Mouse (Mus musculus) midbrain, postnatal 0 days (tissue): ENCODE data around the gene Prkar2a. TPM values are rescaled to one million over a fixed set of nuclear protein-coding genes. Genes with fewer than 3 reads are reported as not detected.

Source experiments
- ATAC-seq: fragments of 200-750 bp; cut with Nextera tagmentation; 2 replicates; pipeline ENCODE4 v1.8.0; 2017; ENCODE audit warnings: moderate number of reproducible peaks, mild to moderate bottlenecking, moderate TSS enrichment, moderate library complexity; ENCODE audit not compliant: low FRiP score
- DNase-seq: peaks from one replicate; pipeline ENCODE4 v3.0.0-alpha.2; 2015; ENCODE audit warnings: low spot score
- H3K27ac ChIP-seq: fragments of 300-500 bp; sonication (generic); 2 replicates; pipeline ENCODE4 v1.5.1; 2014; ENCODE audit warnings: low read depth, mild to moderate bottlenecking, low read length, mixed read lengths
- H3K27me3 ChIP-seq: fragments of 300-500 bp; sonication (generic); 2 replicates; pipeline ENCODE4 v1.6.1; 2014; ENCODE audit warnings: low read length, control low read depth, mixed read lengths; ENCODE audit not compliant: insufficient read depth
- H3K36me3 ChIP-seq: fragments of 300-500 bp; sonication (generic); 2 replicates; pipeline ENCODE4 v1.6.1; 2014; ENCODE audit warnings: low read length, control low read depth, mixed read lengths; ENCODE audit not compliant: insufficient read depth
- H3K4me1 ChIP-seq: fragments of 300-500 bp; sonication (generic); 2 replicates; pipeline ENCODE4 v1.6.1; 2014; ENCODE audit warnings: mild to moderate bottlenecking, control low read depth, antibody characterized with exemption, low read length, mixed read lengths; ENCODE audit not compliant: insufficient read depth
- H3K4me2 ChIP-seq: fragments of 300-500 bp; sonication (generic); 2 replicates; pipeline ENCODE4 v1.6.1; 2014; ENCODE audit warnings: low read depth, mild to moderate bottlenecking, low read length, mixed read lengths; ENCODE audit not compliant: poor library complexity, severe bottlenecking
- H3K4me3 ChIP-seq: fragments of 300-500 bp; sonication (generic); 2 replicates; pipeline ENCODE4 v1.5.1; 2014; ENCODE audit warnings: low read depth, mild to moderate bottlenecking, low read length, moderate library complexity
- H3K9ac ChIP-seq: fragments of 300-500 bp; sonication (generic); replicated peaks from 2 replicates; pipeline ENCODE4 v1.6.1; 2014; ENCODE audit warnings: mild to moderate bottlenecking, low read length, moderate library complexity, mixed read lengths; ENCODE audit not compliant: poor library complexity, severe bottlenecking
- H3K9me3 ChIP-seq: fragments of 300-500 bp; sonication (generic); 2 replicates; pipeline ENCODE4 v1.6.1; 2016; ENCODE audit warnings: low read length, control low read depth
- CTCF ChIP-seq: IDR thresholded peaks from 2 replicates; pipeline ENCODE4 v1.5.1; 2016; ENCODE audit warnings: antibody characterized with exemption, mild to moderate bottlenecking
- WGBS: fragments of 180-500 bp; shearing (Covaris S2); extraction: QIAGEN DNeasy Blood & Tissue Kit; methylation state at CpG from one replicate; pipeline ENCODE4 v1.1.7; 2014; 5-methylcytosine and 5-hydroxymethylcytosine counted together
- polyA plus RNA-seq: library from polyadenylated mRNA; unstranded; fragments of >200 nt; fragmentation: Nextera tagmentation; extraction: Ambion mirVana; gene quantifications from 2 replicates; pipeline ENCODE4 v1.2.1, GENCODE M21; 2015
- total RNA-seq: library from RNA; depleted of rRNA; stranded (reverse); fragments of >200 nt; gene quantifications from 2 replicates; pipeline ENCODE4 v1.2.3, GENCODE M21; 2014

Prkar2a gene
- total and polyA plus RNA-seq, 2 experiments from 2014 or later, result 49.7 to 107 TPM

GRCm38 (mm10) chr9:108689993-108690392, 879 bp downstream of the Prkar2a start:
- WGBS, result 84% methylated on average over 1 of the region's 1 CpGs
- no peak overlapping the region for H3K4me2 ChIP-seq
- no peak for ATAC-seq

GRCm38 (mm10) chr9:108690914-108691313, 1.8 kb downstream of the Prkar2a start:
- no peak overlapping the region for H3K27ac ChIP-seq
- DNase-seq (no peak), ATAC-seq (no peak)
- H3K9ac ChIP-seq, result no peak overlapping the region
- TF ChIP-seq CTCF, result no peak
- no peak overlapping the region for H3K4me3 ChIP-seq
- no peaks in the 10 kb centered on the region for H3K9me3 ChIP-seq
- peaks cover 19% of the 10 kb centered on the region for H3K4me1 ChIP-seq
- WGBS, result 92% methylated on average over 6 of the region's 6 CpGs
- H3K27me3 ChIP-seq, result no peaks in the 10 kb centered on the region
- H3K4me2 ChIP-seq, result no peak overlapping the region
- H3K36me3 ChIP-seq, result no peaks in the 10 kb centered on the region

More at GRCm38 (mm10) chr9:108689993-108690392, 879 bp downstream of the Prkar2a start:
- H3K4me1 ChIP-seq, result peaks cover 19% of the 10 kb centered on the region
- H3K27ac ChIP-seq, result no peak overlapping the region
- H3K9me3 ChIP-seq, result no peaks in the 10 kb centered on the region
- H3K4me3 ChIP-seq, result no peak overlapping the region
- no peak for TF ChIP-seq CTCF
- H3K9ac ChIP-seq, result no peak overlapping the region
- no peak for DNase-seq
- H3K27me3 ChIP-seq, result no peaks in the 10 kb centered on the region
- H3K36me3 ChIP-seq, result peaks cover 2% of the 10 kb centered on the region

DNA sequence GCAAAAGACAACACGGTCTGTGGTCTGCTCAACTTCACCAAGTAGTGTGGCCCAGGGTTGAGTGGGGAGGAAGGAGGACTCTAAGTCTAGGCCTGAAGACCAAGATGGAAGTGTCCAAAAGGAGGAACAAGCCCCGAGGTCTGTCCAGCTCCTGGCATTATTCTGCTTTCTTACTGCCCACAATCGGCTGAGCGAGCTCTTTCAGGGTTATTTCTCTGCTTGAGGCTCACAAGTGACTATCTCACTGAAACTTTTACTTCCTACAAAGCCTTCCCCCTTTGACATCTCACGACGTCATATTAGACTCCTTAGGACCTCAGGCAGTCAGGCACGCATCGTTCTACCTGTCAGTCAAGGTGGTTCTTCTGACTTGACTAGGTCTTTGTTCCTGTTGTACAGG, 2.3 kb downstream of the Prkar2a start:
- peak; percentile 12; the same call in 1 of the 2 replicates for ATAC-seq
- 68% methylated on average over 8 of the region's 8 CpGs for WGBS
- H3K36me3 ChIP-seq, result no peaks in the 10 kb centered on the region
- no peaks in the 10 kb centered on the region for H3K27me3 ChIP-seq
- no peak for TF ChIP-seq CTCF
- H3K4me2 ChIP-seq, result peak overlapping the region; percentile 78
- H3K27ac ChIP-seq, result peak overlapping the region; percentile 85
- H3K9me3 ChIP-seq, result no peaks in the 10 kb centered on the region
- peak overlapping the region; percentile 77 for H3K9ac ChIP-seq
- peaks cover 19% of the 10 kb centered on the region for H3K4me1 ChIP-seq
- peak overlapping the region; percentile 85 for H3K4me3 ChIP-seq
- DNase-seq, result no peak

- peaks cover 19% of the 10 kb centered on the region for H3K4me1 ChIP-seq
- ATAC-seq (peak; percentile 89), DNase-seq (peak; percentile 92)
- peak overlapping the region; percentile 77 for H3K9ac ChIP-seq
- no peak for TF ChIP-seq CTCF
- no peaks in the 10 kb centered on the region for H3K27me3 ChIP-seq
- H3K4me3 ChIP-seq, result peak overlapping the region; percentile 85
- H3K4me2 ChIP-seq, result peak overlapping the region; percentile 78
- H3K36me3 ChIP-seq, result no peaks in the 10 kb centered on the region
- peak overlapping the region; percentile 85 for H3K27ac ChIP-seq
- no peaks in the 10 kb centered on the region for H3K9me3 ChIP-seq
- under 1% methylated on average over 16 of the region's 42 CpGs for WGBS
Observed at GRCm38 (mm10) chr9:108691846-108692225, 2.7 kb downstream of the Prkar2a start.

- Histone ChIP-seq H3K9ac (peak overlapping the region; percentile 77), H3K27me3 (no peaks in the 10 kb centered on the region), H3K4me3 (peak overlapping the region; percentile 85), H3K36me3 (no peaks in the 10 kb centered on the region), H3K4me2 (peak overlapping the region; percentile 78), H3K9me3 (no peaks in the 10 kb centered on the region), H3K4me1 (peaks cover 19% of the 10 kb centered on the region), H3K27ac (peak overlapping the region; percentile 85)
- peak; percentile 42 for TF ChIP-seq CTCF
- peak; percentile 63 for ATAC-seq
- peak; percentile 80 for DNase-seq
- WGBS, result under 1% methylated on average over 69 of the region's 92 CpGs
Observed at GRCm38 (mm10) chr9:108692226-108693041, 3.3 kb downstream of the Prkar2a start.

GRCm38 (mm10) chr9:108693946-108694345, 4.8 kb downstream of the Prkar2a start:
- H3K4me2 ChIP-seq, result peak overlapping the region; percentile 78
- 53% methylated on average over 4 of the region's 4 CpGs for WGBS
- DNase-seq (peak; percentile 9), ATAC-seq (no peak)
- peak overlapping the region; percentile 85 for H3K4me3 ChIP-seq
- H3K27me3 ChIP-seq, result no peaks in the 10 kb centered on the region
- H3K4me1 ChIP-seq, result peaks cover 19% of the 10 kb centered on the region
- H3K9me3 ChIP-seq, result no peaks in the 10 kb centered on the region
- TF ChIP-seq CTCF, result no peak
- peak overlapping the region; percentile 19; the same call in 1 of the 2 replicates for H3K9ac ChIP-seq
- H3K27ac ChIP-seq, result 0 out of 2 replicates have a peak overlapping the region, but pooled peaks have one; percentile 7
- H3K36me3 ChIP-seq, result no peaks in the 10 kb centered on the region
